Mouse (Mus musculus) spleen, embryonic (tissue): Measurements from ENCODE around the gene Cts8.

Source experiments
- CTCF ChIA-PET: fragments of 350-600 bp; sonication (Branson Sonifier 250); formaldehyde crosslinking; loops from one replicate; lab custom pipeline; 2022; lab: Charles Lee

Cts8 gene

DNA sequence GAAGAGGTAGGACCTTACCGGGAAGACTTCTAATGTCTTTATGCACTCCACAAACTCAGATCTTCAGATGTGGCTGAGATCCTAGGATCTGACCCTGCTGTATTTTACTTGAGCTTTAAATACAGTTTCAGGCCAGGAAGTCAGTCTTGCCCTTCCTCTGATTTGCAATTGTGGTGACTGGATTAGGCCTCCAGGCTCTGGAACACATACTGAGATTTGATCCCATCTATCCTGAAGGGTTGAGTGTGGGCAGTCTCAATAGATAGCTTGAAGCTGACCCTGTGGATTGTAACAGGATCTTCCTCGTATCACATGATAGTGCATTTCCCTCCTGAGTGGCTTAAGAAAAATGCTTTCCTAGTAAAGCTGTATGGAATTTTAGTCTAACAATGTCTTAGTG is at the start of gene Cts8:
Gene Cts8, minus strand, starts transcription at position 101 of the 400 bp plus-strand sequence.
- CTCF ChIA-PET = no interaction called here

DNA sequence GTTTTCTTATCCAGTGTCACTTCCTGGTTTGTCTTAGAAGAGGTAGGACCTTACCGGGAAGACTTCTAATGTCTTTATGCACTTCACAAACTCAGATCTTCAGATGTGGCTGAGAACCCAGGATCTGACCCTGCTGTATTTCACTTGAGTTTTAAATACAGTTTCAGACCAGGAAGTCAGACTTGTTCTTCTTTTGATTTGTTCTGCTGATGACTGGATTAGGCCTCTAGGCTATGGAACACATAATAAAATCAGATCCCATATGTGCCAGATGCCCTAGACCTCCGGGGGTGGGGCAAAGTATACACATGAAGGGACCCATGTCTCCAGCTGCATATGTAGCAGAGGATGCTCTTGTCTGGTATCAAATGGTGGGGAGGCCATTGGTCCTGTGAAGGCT is 33.6 kb upstream of the Cts8 start, which contains the start of gene Gm49398:
Gene Gm49398, minus strand, starts transcription at position 101 of the 400 bp plus-strand sequence.
- CTCF ChIA-PET = no interaction called here

DNA sequence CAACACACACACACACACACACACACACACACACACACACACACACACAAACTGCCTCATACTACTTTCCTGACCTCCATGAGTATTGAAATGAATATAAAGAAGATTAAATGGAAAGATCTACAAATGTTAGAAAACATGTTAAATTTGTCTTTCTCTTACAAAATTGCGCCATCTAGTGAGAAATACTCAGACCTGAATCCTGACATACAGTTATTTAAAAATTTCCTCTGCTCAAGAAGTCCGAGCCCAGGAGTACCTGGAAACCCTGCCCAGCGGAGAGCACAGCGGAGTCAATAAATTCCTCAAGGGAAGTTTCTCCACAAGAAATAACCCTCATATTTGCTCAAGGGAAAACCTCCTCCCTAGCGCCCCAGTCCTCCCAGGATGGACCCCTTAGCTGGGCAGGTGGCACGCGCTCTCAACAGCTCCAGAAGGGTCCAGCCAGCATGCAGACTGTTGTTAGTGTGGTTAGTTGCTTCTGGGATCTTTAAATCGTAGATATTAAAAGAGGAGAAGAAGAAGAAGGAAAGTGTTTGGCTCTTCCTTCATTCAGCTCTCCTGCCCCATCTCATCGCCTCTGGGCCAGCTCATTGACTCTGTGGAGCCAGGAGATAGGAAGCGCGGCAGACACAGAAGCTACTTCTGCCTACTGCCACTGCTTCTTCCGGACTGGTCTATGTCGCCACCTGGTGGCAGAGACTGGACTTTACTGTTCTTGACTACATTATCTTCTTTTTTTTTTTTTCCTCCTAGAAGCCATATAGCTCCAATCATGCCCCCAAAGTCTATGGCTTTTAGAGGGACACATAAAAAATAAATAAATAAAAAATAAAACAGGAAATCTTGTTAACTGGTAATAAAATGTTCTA is 13.8 kb downstream of the Cts8 start:
- CTCF ChIA-PET = no interaction called here

DNA sequence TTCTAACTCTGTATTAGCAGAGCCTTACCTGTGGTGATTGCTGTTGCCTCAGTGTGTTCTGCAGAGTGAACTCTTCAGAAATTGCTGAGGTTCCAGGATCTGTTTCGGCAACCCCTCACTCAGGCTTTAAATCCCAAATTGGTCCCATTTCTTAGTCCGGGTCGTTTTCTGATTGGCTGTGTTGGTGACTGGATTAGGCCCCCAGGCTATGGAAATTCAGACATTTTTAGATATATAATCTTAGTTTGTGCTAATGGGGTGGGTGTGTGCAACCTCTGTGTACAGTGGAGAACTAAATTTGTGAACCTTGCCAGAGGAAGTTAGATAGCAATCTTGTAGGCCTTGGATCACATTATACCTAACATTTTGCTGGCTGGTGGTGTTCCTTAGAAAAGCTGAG is 51.8 kb downstream of the Cts8 start, which contains the start of gene Cts6:
Gene Cts6, minus strand, starts transcription at position 101 of the 400 bp plus-strand sequence.
- CTCF ChIA-PET = no interaction called here
